Mouse (Mus musculus) embryonic facial prominence, embryonic 12.5 days (tissue): Measurements from ENCODE around the gene Ppa2. TPM values are rescaled to one million over a fixed set of nuclear protein-coding genes. Genes with fewer than 3 reads are reported as not detected.

ENCODE experiments used
- ATAC-seq: fragments of 200-750 bp; cut with Nextera tagmentation; 2 replicates; pipeline ENCODE4 v1.8.0; 2017; ENCODE audit not compliant: insufficient number of reproducible peaks, insufficient read depth, low FRiP score, low TSS enrichment
- H3K27ac ChIP-seq: fragments of 300-500 bp; sonication (generic); 2 replicates; pipeline ENCODE4 v1.5.1; 2016; ENCODE audit warnings: mild to moderate bottlenecking
- H3K27me3 ChIP-seq: fragments of 300-500 bp; sonication (generic); 2 replicates; pipeline ENCODE4 v1.6.1; 2016; ENCODE audit warnings: mild to moderate bottlenecking, moderate library complexity
- H3K36me3 ChIP-seq: fragments of 300-500 bp; sonication (generic); 2 replicates; pipeline ENCODE4 v1.6.1; 2016; ENCODE audit warnings: mild to moderate bottlenecking
- H3K4me1 ChIP-seq: fragments of 300-500 bp; sonication (generic); 2 replicates; pipeline ENCODE4 v1.6.1; 2016
- H3K4me2 ChIP-seq: fragments of 300-500 bp; sonication (generic); replicated peaks from 2 replicates; pipeline ENCODE4 v1.6.1; 2016; ENCODE audit warnings: mild to moderate bottlenecking, moderate library complexity
- H3K4me3 ChIP-seq: fragments of 300-500 bp; sonication (generic); 2 replicates; pipeline ENCODE4 v1.5.1; 2016; ENCODE audit warnings: mild to moderate bottlenecking
- H3K9ac ChIP-seq: fragments of 300-500 bp; sonication (generic); 2 replicates; pipeline ENCODE4 v1.6.1; 2016; ENCODE audit warnings: mild to moderate bottlenecking, moderate library complexity
- H3K9me3 ChIP-seq: fragments of 300-500 bp; sonication (generic); 2 replicates; pipeline ENCODE4 v1.6.1; 2016; ENCODE audit warnings: mild to moderate bottlenecking, moderate library complexity
- WGBS: fragments of 180-500 bp; shearing (Covaris S2); methylation state at CpG from one replicate; pipeline ENCODE4 v1.1.7; 2016; 5-methylcytosine and 5-hydroxymethylcytosine counted together
- polyA plus RNA-seq: library from polyadenylated mRNA; unstranded; fragments of >200 nt; fragmentation: Nextera tagmentation; extraction: Ambion mirVana; gene quantifications from 2 replicates; pipeline ENCODE4 v1.2.1, GENCODE M21; 2016

The Ppa2 gene
- polyA plus RNA-seq, 1 experiment from 2014 or later, result 88.8 TPM

- no peak for ATAC-seq
- H3K36me3 ChIP-seq, result no peaks in the 10 kb centered on the region
- WGBS, result 35% methylated on average over 6 of the region's 6 CpGs
- no peak overlapping the region for H3K4me3 ChIP-seq
- H3K4me2 ChIP-seq, result no peak overlapping the region
- no peak overlapping the region for H3K27ac ChIP-seq
- no peak overlapping the region for H3K9ac ChIP-seq
- H3K9me3 ChIP-seq, result no peaks in the 10 kb centered on the region
- no peaks in the 10 kb centered on the region for H3K27me3 ChIP-seq
- no peaks in the 10 kb centered on the region for H3K4me1 ChIP-seq
Measured at GRCm38 (mm10) chr3:133357426-133357974, 47.6 kb downstream of the Ppa2 start.

- Histone ChIP-seq H3K9me3 (no peaks in the 10 kb centered on the region), H3K27ac (no peak overlapping the region), H3K4me3 (no peak overlapping the region), H3K36me3 (no peaks in the 10 kb centered on the region), H3K4me2 (no peak overlapping the region), H3K9ac (no peak overlapping the region), H3K27me3 (no peaks in the 10 kb centered on the region), H3K4me1 (no peaks in the 10 kb centered on the region)
- ATAC-seq, result no peak
Measured at GRCm38 (mm10) chr3:133357977-133358376, 48.1 kb downstream of the Ppa2 start.

GRCm38 (mm10) chr3:133361406-133361805 lies 51.5 kb downstream of the Ppa2 start:
- no peak overlapping the region for H3K4me2 ChIP-seq
- H3K9ac ChIP-seq, result no peak overlapping the region
- no peak overlapping the region for H3K27ac ChIP-seq
- no peaks in the 10 kb centered on the region for H3K9me3 ChIP-seq
- peaks cover 3% of the 10 kb centered on the region; the same call in 1 of the 2 replicates for H3K36me3 ChIP-seq
- 50% methylated on average over 1 of the region's 1 CpGs for WGBS
- ATAC-seq, result no peak
- no peak overlapping the region for H3K4me3 ChIP-seq
- H3K27me3 ChIP-seq, result no peaks in the 10 kb centered on the region
- no peaks in the 10 kb centered on the region; the same call in 1 of the 2 replicates for H3K4me1 ChIP-seq

- no peak overlapping the region for H3K4me2 ChIP-seq
- H3K4me1 ChIP-seq, result no peaks in the 10 kb centered on the region; the same call in 1 of the 2 replicates
- H3K9ac ChIP-seq, result no peak overlapping the region
- 78% methylated on average over 3 of the region's 3 CpGs for WGBS
- peaks cover 3% of the 10 kb centered on the region; the same call in 1 of the 2 replicates for H3K36me3 ChIP-seq
- no peak for ATAC-seq
- no peak overlapping the region for H3K27ac ChIP-seq
- H3K27me3 ChIP-seq, result no peaks in the 10 kb centered on the region
- no peaks in the 10 kb centered on the region for H3K9me3 ChIP-seq
- H3K4me3 ChIP-seq, result no peak overlapping the region
Measured at GRCm38 (mm10) chr3:133364138-133364537, 54.2 kb downstream of the Ppa2 start.

- no peaks in the 10 kb centered on the region for H3K9me3 ChIP-seq
- whole genome bisulfite sequencing, result 81% methylated on average over 9 of the region's 9 CpGs
- H3K4me2 ChIP-seq, result no peak overlapping the region
- no peak for ATAC-seq
- peaks cover 7% of the 10 kb centered on the region; the same call in 1 of the 2 replicates for H3K36me3 ChIP-seq
- H3K9ac ChIP-seq, result no peak overlapping the region
- H3K4me1 ChIP-seq, result no peaks in the 10 kb centered on the region; the same call in 1 of the 2 replicates
- no peaks in the 10 kb centered on the region for H3K27me3 ChIP-seq
- no peak overlapping the region for H3K4me3 ChIP-seq
- H3K27ac ChIP-seq, result no peak overlapping the region
Measured at GRCm38 (mm10) chr3:133366096-133366495, 56.2 kb downstream of the Ppa2 start.

- Histone ChIP-seq H3K27me3 (no peaks in the 10 kb centered on the region), H3K4me2 (no peak overlapping the region), H3K4me1 (no peaks in the 10 kb centered on the region), H3K4me3 (no peak overlapping the region), H3K9ac (no peak overlapping the region), H3K9me3 (peaks cover 16% of the 10 kb centered on the region; the same call in 1 of the 2 replicates), H3K27ac (no peak overlapping the region), H3K36me3 (peaks cover 27% of the 10 kb centered on the region)
- ATAC-seq, result no peak
Measured at GRCm38 (mm10) chr3:133378174-133378573, 68.3 kb downstream of the Ppa2 start.

- Histone ChIP-seq H3K4me1 (no peaks in the 10 kb centered on the region), H3K27me3 (no peaks in the 10 kb centered on the region), H3K4me2 (no peak overlapping the region), H3K4me3 (no peak overlapping the region), H3K9ac (no peak overlapping the region), H3K36me3 (peaks cover 26% of the 10 kb centered on the region), H3K27ac (no peak overlapping the region), H3K9me3 (peaks cover 16% of the 10 kb centered on the region; the same call in 1 of the 2 replicates)
- WGBS, result 87% methylated on average over 1 of the region's 1 CpGs
- ATAC-seq, result no peak
Measured at GRCm38 (mm10) chr3:133379997-133380396, 70.1 kb downstream of the Ppa2 start.

GRCm38 (mm10) chr3:133381519-133381918 lies 71.6 kb downstream of the Ppa2 start:
- Histone ChIP-seq H3K36me3 (peaks cover 23% of the 10 kb centered on the region), H3K4me2 (no peak overlapping the region), H3K9me3 (peaks cover 16% of the 10 kb centered on the region; the same call in 1 of the 2 replicates), H3K9ac (no peak overlapping the region), H3K4me1 (no peaks in the 10 kb centered on the region), H3K27ac (no peak overlapping the region), H3K27me3 (no peaks in the 10 kb centered on the region), H3K4me3 (no peak overlapping the region)
- WGBS, result 82% methylated on average over 11 of the region's 11 CpGs
- ATAC-seq, result no peak

- peaks cover 23% of the 10 kb centered on the region for H3K36me3 ChIP-seq
- no peak for ATAC-seq
- no peaks in the 10 kb centered on the region for H3K4me1 ChIP-seq
- peaks cover 16% of the 10 kb centered on the region; the same call in 1 of the 2 replicates for H3K9me3 ChIP-seq
- H3K27ac ChIP-seq, result no peak overlapping the region
- 57% methylated on average over 9 of the region's 9 CpGs for WGBS
- H3K4me2 ChIP-seq, result no peak overlapping the region
- H3K27me3 ChIP-seq, result no peaks in the 10 kb centered on the region
- H3K9ac ChIP-seq, result no peak overlapping the region
- H3K4me3 ChIP-seq, result no peak overlapping the region
Measured at GRCm38 (mm10) chr3:133382147-133382546, 72.2 kb downstream of the Ppa2 start.

GRCm38 (mm10) chr3:133384164-133384708 lies 74.3 kb downstream of the Ppa2 start:
- H3K36me3 ChIP-seq, result peaks cover 4% of the 10 kb centered on the region
- no peaks in the 10 kb centered on the region for H3K4me1 ChIP-seq
- H3K4me3 ChIP-seq, result no peak overlapping the region
- no peak overlapping the region for H3K4me2 ChIP-seq
- no peak for ATAC-seq
- H3K9me3 ChIP-seq, result no peaks in the 10 kb centered on the region
- H3K27ac ChIP-seq, result no peak overlapping the region
- H3K27me3 ChIP-seq, result no peaks in the 10 kb centered on the region
- WGBS, result 29% methylated on average over 6 of the region's 6 CpGs
- H3K9ac ChIP-seq, result no peak overlapping the region

- WGBS, result 55% methylated on average over 7 of the region's 7 CpGs
- Histone ChIP-seq H3K4me1 (no peaks in the 10 kb centered on the region), H3K4me3 (no peak overlapping the region), H3K27me3 (no peaks in the 10 kb centered on the region), H3K9ac (no peak overlapping the region), H3K36me3 (no peaks in the 10 kb centered on the region), H3K4me2 (no peak overlapping the region), H3K27ac (no peak overlapping the region), H3K9me3 (no peaks in the 10 kb centered on the region)
- no peak for ATAC-seq
Measured at GRCm38 (mm10) chr3:133387283-133387682, 77.4 kb downstream of the Ppa2 start.

GRCm38 (mm10) chr3:133389803-133390387 lies 80.0 kb downstream of the Ppa2 start:
- H3K4me1 ChIP-seq, result no peaks in the 10 kb centered on the region
- no peaks in the 10 kb centered on the region for H3K27me3 ChIP-seq
- H3K9me3 ChIP-seq, result no peaks in the 10 kb centered on the region
- no peak overlapping the region for H3K9ac ChIP-seq
- H3K4me3 ChIP-seq, result no peak overlapping the region
- 93% methylated on average over 10 of the region's 10 CpGs for WGBS
- H3K4me2 ChIP-seq, result no peak overlapping the region
- no peak for ATAC-seq
- H3K36me3 ChIP-seq, result no peaks in the 10 kb centered on the region
- H3K27ac ChIP-seq, result no peak overlapping the region
